Mouse (Mus musculus): Measurements from ENCODE around the gene Cdk18.

GRCm38 (mm10) chr1:132085181-132086049 is 54.1 kb downstream of the Cdk18 start:
- TF ChIP-seq CTCF (IDR thresholded peaks at IDR 0.05; ENCODE audit: low read depth), result no peak
- TF ChIP-seq EP300 (IDR thresholded peaks at IDR 0.05; ENCODE audit: low read depth), result no peak

All from heart, postnatal 0 days (tissue).